Mouse (Mus musculus): Measurements from ENCODE around the gene Dpt.

GRCm38 (mm10) chr1:164822268-164822667 is 25.8 kb downstream of the Dpt start:
- TF ChIP-seq POLR2A (IDR thresholded peaks at IDR 0.05; ENCODE audit: insufficient read length, low read depth) (no peak), E2F4 (IDR thresholded peaks at IDR 0.05; ENCODE audit: insufficient read depth) (no peak), MAX (IDR thresholded peaks at IDR 0.05; ENCODE audit: low read depth) (no peak), TCF12 (IDR thresholded peaks at IDR 0.05; ENCODE audit: insufficient read depth, poor library complexity, severe bottlenecking) (no peak), USF1 (IDR thresholded peaks at IDR 0.05; ENCODE audit: low read depth) (no peak), MYOG (IDR thresholded peaks at IDR 0.05; ENCODE audit: control insufficient read depth in 1 of 3, insufficient read depth in 1 of 3, insufficient read length in 2 of 3, low read depth in 2 of 3) (no peak), POLR2AphosphoS2 (IDR thresholded peaks at IDR 0.05; ENCODE audit: insufficient read length, low read depth) (no peak), MYOD1 (IDR thresholded peaks at IDR 0.05; ENCODE audit: control insufficient read depth in 1 of 3, insufficient read length in 2 of 3, low read depth in 2 of 3) (no peak), SRF (IDR thresholded peaks at IDR 0.05; ENCODE audit: control insufficient read depth, insufficient read length, low read depth) (no peak)

Measured in myocyte (in vitro differentiated cells).